11 mouse cellular contexts compared by ENCODE assay signal in the genomic region with DNA sequence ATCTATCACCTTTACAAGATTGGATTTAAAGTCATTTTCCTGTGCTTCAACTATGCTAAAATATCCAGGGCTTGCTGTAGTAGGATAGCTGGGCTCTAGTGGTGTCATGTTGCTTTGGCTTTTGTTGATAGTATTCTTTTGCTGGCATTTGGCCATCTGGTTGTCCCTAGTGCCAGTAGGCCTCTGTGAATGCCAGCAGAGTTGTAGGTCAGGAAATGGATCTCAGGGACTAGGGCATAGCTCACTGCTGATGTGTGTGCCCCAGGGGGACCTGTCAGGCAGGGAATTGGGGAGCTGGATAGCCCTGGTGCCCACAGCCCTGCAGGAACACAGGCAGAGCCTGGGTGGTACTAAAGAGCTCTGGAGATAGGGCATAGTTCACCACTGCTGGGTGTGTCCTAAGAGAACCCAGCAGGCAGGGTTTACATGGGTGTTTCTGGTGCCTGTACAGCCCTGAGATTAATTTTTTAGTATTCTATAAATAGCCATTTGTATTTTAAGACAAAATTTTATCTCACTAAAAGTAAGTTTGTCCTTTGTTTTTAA.
A peak's percentile ranks its signal among the peaks of the same experiment; 100 is the strongest.
DNase-seq lines count a peak whose midpoint lies in the region; ATAC-seq and TF ChIP-seq lines count a peak whose summit lies in the region.
"Had no signal": no experiment of that assay in that cellular context is flagged by ENCODE, and none has a peak within 500 bp of the region (broad histone marks: within the 10 kb centered on the region; RNA-seq: fewer than 3 reads in every experiment).

No protein-coding gene starts in this region.

- DNase-seq in heart, adult 18-20 months = peak; percentile 53 to 58
- DNase-seq in heart, embryonic 10.5 days (ENCODE audit: low spot score) = no peak
- peak; percentile 28 for DNase-seq in midbrain, embryonic 11.5 days (ENCODE audit: low spot score, missing footprints)
- no peak for DNase-seq in stomach, postnatal 0 days (ENCODE audit: low spot score)
- DNase-seq in spleen, postnatal 36 days (ENCODE audit: low spot score in 2 of 2) = no peak
- DNase-seq: right cerebral cortex, postnatal 25 days had no signal

- H3K27ac ChIP-seq in heart, embryonic 10.5 days = no peak overlapping the region
- H3K27ac ChIP-seq in midbrain, embryonic 11.5 days (ENCODE audit: low read depth, low read length) = no peak overlapping the region
- no peak overlapping the region for H3K27ac ChIP-seq in midbrain, embryonic 16.5 days (ENCODE audit: low read length)
- no peak overlapping the region for H3K27ac ChIP-seq in heart, embryonic 12.5 days (ENCODE audit: poor library complexity, severe bottlenecking)
- H3K27ac ChIP-seq in stomach, postnatal 0 days (replicated peaks) = no peak overlapping the region
- H3K27ac ChIP-seq: hindbrain, embryonic 13.5 days; limb, embryonic 13.5 days; neural tube, embryonic 12.5 days had no signal

- no peaks in the 10 kb centered on the region for H3K4me1 ChIP-seq in heart, embryonic 10.5 days
- H3K4me1 ChIP-seq in midbrain, embryonic 11.5 days (ENCODE audit: control insufficient read depth, insufficient read depth, low read length) = no peaks in the 10 kb centered on the region
- no peaks in the 10 kb centered on the region for H3K4me1 ChIP-seq in midbrain, embryonic 16.5 days (ENCODE audit: control insufficient read depth, insufficient read depth, low read length)
- peaks cover 4% of the 10 kb centered on the region for H3K4me1 ChIP-seq in heart, embryonic 12.5 days (replicated peaks)
- H3K4me1 ChIP-seq in stomach, postnatal 0 days (replicated peaks; ENCODE audit: control insufficient read depth, insufficient read depth) = no peaks in the 10 kb centered on the region
- H3K4me1 ChIP-seq: hindbrain, embryonic 13.5 days; neural tube, embryonic 12.5 days had no signal

- no peaks in the 10 kb centered on the region for H3K9me3 ChIP-seq in heart, embryonic 10.5 days
- H3K9me3 ChIP-seq in midbrain, embryonic 11.5 days (ENCODE audit: control insufficient read depth, low read length) = no peaks in the 10 kb centered on the region
- no peaks in the 10 kb centered on the region for H3K9me3 ChIP-seq in midbrain, embryonic 16.5 days (replicated peaks; ENCODE audit: control insufficient read depth, low read length, poor library complexity, severe bottlenecking)
- H3K9me3 ChIP-seq in heart, embryonic 12.5 days (replicated peaks) = 0 out of 2 replicates have a peak, but pooled peaks cover 3% of the 10 kb centered on the region
- H3K9me3 ChIP-seq in stomach, postnatal 0 days (ENCODE audit: control insufficient read depth, low read length) = no peaks in the 10 kb centered on the region
- H3K9me3 ChIP-seq: hindbrain, embryonic 13.5 days; limb, embryonic 13.5 days; neural tube, embryonic 12.5 days had no signal

- H3K4me3 ChIP-seq in heart, embryonic 10.5 days = no peak overlapping the region
- H3K4me3 ChIP-seq in midbrain, embryonic 11.5 days (ENCODE audit: low read depth, low read length) = no peak overlapping the region
- no peak overlapping the region for H3K4me3 ChIP-seq in midbrain, embryonic 16.5 days (ENCODE audit: low read depth, low read length)
- no peak overlapping the region for H3K4me3 ChIP-seq in heart, embryonic 12.5 days
- H3K4me3 ChIP-seq in stomach, postnatal 0 days (ENCODE audit: low read depth, low read length) = no peak overlapping the region
- H3K4me3 ChIP-seq: hindbrain, embryonic 13.5 days; limb, embryonic 13.5 days; neural tube, embryonic 12.5 days had no signal

- H3K4me2 ChIP-seq in midbrain, embryonic 11.5 days = no peak overlapping the region
- no peak overlapping the region for H3K4me2 ChIP-seq in midbrain, embryonic 16.5 days (ENCODE audit: low read length)
- no peak overlapping the region for H3K4me2 ChIP-seq in heart, embryonic 12.5 days
- H3K4me2 ChIP-seq in stomach, postnatal 0 days (replicated peaks; ENCODE audit: low read depth) = no peak overlapping the region
- H3K4me2 ChIP-seq: hindbrain, embryonic 13.5 days; limb, embryonic 13.5 days; neural tube, embryonic 12.5 days had no signal

- H3K27me3 ChIP-seq in heart, embryonic 10.5 days (ENCODE audit: insufficient read depth, poor library complexity, severe bottlenecking) = no peaks in the 10 kb centered on the region
- H3K27me3 ChIP-seq in midbrain, embryonic 11.5 days (ENCODE audit: control insufficient read depth, insufficient read depth, low read length) = no peaks in the 10 kb centered on the region
- no peaks in the 10 kb centered on the region for H3K27me3 ChIP-seq in midbrain, embryonic 16.5 days (ENCODE audit: control insufficient read depth, insufficient read depth, low read depth, low read length)
- H3K27me3 ChIP-seq in heart, embryonic 12.5 days (replicated peaks) = no peaks in the 10 kb centered on the region
- H3K27me3 ChIP-seq in stomach, postnatal 0 days (ENCODE audit: control insufficient read depth, insufficient read depth, low read length) = no peaks in the 10 kb centered on the region
- H3K27me3 ChIP-seq: hindbrain, embryonic 13.5 days; limb, embryonic 13.5 days; neural tube, embryonic 12.5 days had no signal

- TF ChIP-seq EP300 in stomach, postnatal 0 days (optimal IDR thresholded peaks at IDR 0.05) = no peak

- H3K9ac ChIP-seq in midbrain, embryonic 11.5 days (ENCODE audit: low read length) = no peak overlapping the region
- H3K9ac ChIP-seq in midbrain, embryonic 16.5 days (ENCODE audit: low read depth, low read length) = no peak overlapping the region
- H3K9ac ChIP-seq in heart, embryonic 12.5 days = no peak overlapping the region
- no peak overlapping the region for H3K9ac ChIP-seq in stomach, postnatal 0 days (ENCODE audit: low read length)
- H3K9ac ChIP-seq: hindbrain, embryonic 13.5 days; limb, embryonic 13.5 days; neural tube, embryonic 12.5 days had no signal

- no peaks in the 10 kb centered on the region for H3K36me3 ChIP-seq in heart, embryonic 10.5 days
- H3K36me3 ChIP-seq in midbrain, embryonic 11.5 days (ENCODE audit: control insufficient read depth, insufficient read depth, low read length) = no peaks in the 10 kb centered on the region
- H3K36me3 ChIP-seq in midbrain, embryonic 16.5 days (ENCODE audit: control insufficient read depth, insufficient read depth, low read length) = no peaks in the 10 kb centered on the region
- 0 out of 2 replicates have a peak, but pooled peaks cover 7% of the 10 kb centered on the region for H3K36me3 ChIP-seq in heart, embryonic 12.5 days
- no peaks in the 10 kb centered on the region for H3K36me3 ChIP-seq in stomach, postnatal 0 days (ENCODE audit: control insufficient read depth, insufficient read depth, low read length)

- no peak for ATAC-seq in midbrain, embryonic 11.5 days (ENCODE audit: low FRiP score)
- ATAC-seq in midbrain, embryonic 16.5 days = no peak
- ATAC-seq in heart, embryonic 12.5 days (ENCODE audit: insufficient number of reproducible peaks, low FRiP score) = 0 out of 2 replicates have a peak, but pooled peaks have one; percentile 18
- ATAC-seq in stomach, postnatal 0 days (ENCODE audit: low FRiP score, low TSS enrichment) = peak; percentile 53; the same call in 1 of the 2 replicates

- no peak for TF ChIP-seq CTCF in stomach, postnatal 0 days (IDR thresholded peaks at IDR 0.05; ENCODE audit: low read depth)

Comparison
In these comparisons a context has a peak if more than half of its experiments do, and no peak if none do; other contexts are left out.
1. DNase-seq: peak in heart, adult 18-20 months (2 of 2) and midbrain, embryonic 11.5 days (single experiment); none in heart, embryonic 10.5 days (single experiment), stomach, postnatal 0 days (single experiment) and spleen, postnatal 36 days (0 of 2).
2. ATAC-seq: peak in heart, embryonic 12.5 days (single experiment) and stomach, postnatal 0 days (single experiment); none in midbrain, embryonic 11.5 days (single experiment) and midbrain, embryonic 16.5 days (single experiment).